Mouse (Mus musculus): Measurements from ENCODE around the gene Abcb1a.
"Not testable (repeated sequence)": the region's sequence is repeated elsewhere in the genome, so short reads cannot be mapped to it uniquely, and the experiment has no call there.

Gene Abcb1a

GRCm38 (mm10) chr5:8727760-8728159 lies 67.9 kb downstream of the Abcb1a start:
- no peak for DNase-seq (ENCODE audit: inconsistent ontology term)

- DNase-seq (ENCODE audit: inconsistent ontology term): no peak
Observed at GRCm38 (mm10) chr5:8732639-8733038, 72.8 kb downstream of the Abcb1a start.

GRCm38 (mm10) chr5:8733307-8733706 lies 73.4 kb downstream of the Abcb1a start:
- not testable (repeated sequence) for DNase-seq (ENCODE audit: inconsistent ontology term)

- DNase-seq (ENCODE audit: inconsistent ontology term): no peak
Observed at GRCm38 (mm10) chr5:8736389-8736788, 76.5 kb downstream of the Abcb1a start.

- no peak for DNase-seq (ENCODE audit: inconsistent ontology term)
Observed at GRCm38 (mm10) chr5:8737062-8737461, 77.2 kb downstream of the Abcb1a start.

DNA sequence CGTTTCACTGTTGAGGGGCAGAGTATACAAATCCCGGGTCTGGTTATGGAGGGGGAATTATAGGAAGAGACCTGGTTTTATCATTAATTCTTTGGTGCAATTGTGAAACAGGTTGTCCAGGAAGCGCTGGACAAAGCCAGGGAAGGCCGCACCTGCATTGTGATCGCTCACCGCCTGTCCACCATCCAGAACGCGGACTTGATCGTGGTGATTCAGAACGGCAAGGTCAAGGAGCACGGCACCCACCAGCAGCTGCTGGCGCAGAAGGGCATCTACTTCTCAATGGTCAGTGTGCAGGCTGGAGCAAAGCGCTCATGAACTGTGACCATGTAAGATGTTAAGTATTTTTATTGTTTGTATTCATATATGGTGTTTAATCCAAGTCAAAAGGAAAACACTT lies 87.4 kb downstream of the Abcb1a start:
- not testable (repeated sequence) for DNase-seq (ENCODE audit: inconsistent ontology term)

DNA sequence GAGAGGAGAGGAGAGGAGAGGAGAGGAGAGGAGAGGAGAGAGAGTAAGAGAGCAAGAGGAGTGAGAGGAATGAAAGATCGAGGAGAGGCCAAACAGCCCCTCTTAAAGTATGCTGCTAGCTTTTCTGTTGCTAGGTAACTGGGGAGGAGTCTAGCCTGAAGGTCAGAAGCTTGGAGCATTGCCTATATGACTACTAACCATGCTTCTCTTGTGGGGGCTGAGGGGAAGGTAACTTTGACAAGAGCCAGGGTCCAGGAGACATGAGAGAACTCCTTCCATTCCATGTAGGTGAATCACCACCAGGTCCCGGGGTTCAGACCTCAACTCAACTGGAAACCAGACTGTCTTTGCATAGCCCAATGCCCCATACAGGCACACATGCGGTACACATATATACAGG lies 113.0 kb downstream of the Abcb1a start:
- no peak for DNase-seq (ENCODE audit: inconsistent ontology term)

DNA sequence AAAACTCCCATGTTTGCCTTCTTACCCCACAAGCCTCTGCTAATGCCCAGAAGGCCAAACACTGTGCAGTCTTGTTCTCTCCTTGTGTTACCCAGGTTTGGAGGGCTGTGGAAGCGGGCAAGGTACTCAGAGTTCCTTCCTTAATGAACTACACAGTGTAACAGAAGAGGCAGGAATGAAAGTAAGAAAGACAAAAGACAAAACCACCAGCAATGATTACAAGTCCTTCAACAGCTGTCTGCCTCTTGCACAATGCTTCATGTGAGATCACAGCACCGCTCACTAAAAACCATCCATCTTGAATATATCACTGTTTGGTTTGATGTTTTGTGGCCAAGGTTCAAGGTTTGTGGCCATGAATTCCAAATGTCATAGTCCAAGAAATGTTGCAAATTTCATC lies 118.4 kb downstream of the Abcb1a start:
- DNase-seq (ENCODE audit: inconsistent ontology term): peak; percentile 17

DNA sequence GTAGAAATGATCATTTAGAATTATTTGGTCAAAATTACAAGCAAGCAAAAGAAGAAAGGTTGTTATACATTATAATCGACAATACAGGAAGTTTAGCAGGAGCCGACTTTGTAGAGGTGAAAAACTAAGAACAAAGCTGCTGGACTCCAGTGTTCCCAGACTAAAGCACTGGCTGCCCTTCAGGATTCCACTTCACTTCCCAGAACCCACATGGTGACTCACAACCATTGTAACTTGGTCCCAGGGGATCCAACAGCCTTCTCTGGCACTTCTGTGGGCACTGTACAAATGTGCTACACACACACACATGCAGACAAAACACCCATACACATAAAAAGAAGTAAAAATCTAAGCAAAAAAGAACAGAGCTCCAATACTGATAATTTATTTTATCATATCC lies 118.9 kb downstream of the Abcb1a start:
- DNase-seq (ENCODE audit: inconsistent ontology term): peak; percentile 40

DNA sequence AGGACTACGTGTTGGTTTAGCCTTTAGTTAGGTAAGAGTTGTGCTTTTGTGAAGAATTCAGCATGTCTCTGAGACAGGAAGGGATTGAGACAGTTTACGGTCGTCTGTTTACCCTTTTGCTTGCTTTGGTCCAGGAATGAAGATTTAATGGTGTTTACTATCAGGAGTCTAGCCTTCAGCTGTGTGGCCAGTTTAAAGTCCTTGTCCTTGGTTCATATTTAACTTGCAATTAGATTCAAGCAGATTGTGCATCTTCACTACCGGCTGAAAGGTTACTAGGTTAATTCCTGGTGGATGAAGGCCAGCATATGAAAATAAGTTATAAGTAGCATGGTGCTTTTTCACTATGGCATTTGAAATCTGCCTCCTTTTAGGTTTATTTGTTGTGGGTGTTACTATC lies 132.4 kb downstream of the Abcb1a start:
- DNase-seq (ENCODE audit: inconsistent ontology term): no peak

Measured in Muller cell, postnatal 12 days (primary cell).